Mouse (Mus musculus) bone marrow macrophage, adult 2 months (primary cell): ENCODE measurements around the gene Adcy9.

Source experiments
- CTCF ChIP-seq: IDR thresholded peaks from 2 replicates; pipeline ENCODE4 v1.5.1; 2012; ENCODE audit warnings: low read depth, mild to moderate bottlenecking, low read length, moderate library complexity
- POLR2A ChIP-seq: IDR thresholded peaks from 2 replicates; pipeline ENCODE4 v1.6.1; 2012; ENCODE audit warnings: mild to moderate bottlenecking, low read depth, low read length, borderline replicate concordance

DNA sequence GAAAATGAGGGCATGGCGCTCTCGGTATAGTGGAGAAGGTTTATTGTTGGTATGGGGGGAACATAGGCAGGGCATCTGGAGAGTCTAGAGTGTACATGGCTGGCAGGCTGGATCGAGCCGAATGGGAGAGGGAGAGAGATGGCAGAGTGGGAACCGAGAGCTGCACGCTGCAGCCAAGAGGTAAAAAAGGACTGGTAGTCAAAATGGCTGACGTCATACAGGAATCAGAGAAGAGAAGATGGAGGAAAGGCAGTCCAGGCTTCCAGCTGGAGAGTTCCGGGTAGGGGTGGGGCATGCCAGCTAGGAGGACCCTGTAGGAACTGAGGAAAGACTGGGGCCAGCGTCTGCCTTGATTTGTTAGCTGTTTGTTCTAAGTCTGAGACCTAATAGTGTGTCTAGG lies 139.3 kb downstream of the Adcy9 start:
- no peak for TF ChIP-seq CTCF
- TF ChIP-seq POLR2A, result no peak
